Mouse (Mus musculus) megakaryocyte, embryonic 14.5 days (primary cell): ENCODE measurements at regions not wholly inside any gene's neighbourhood (a gene's known extent, or its start where the extent isn't known, plus 50 kb on each side); places are given as distances from the start of the nearest gene placed in this dataset.

Experiments used
- H3K27me3 ChIP-seq: replicated peaks from 2 replicates; pipeline ENCODE3; 2012; ENCODE audit warnings: inconsistent platforms
- H3K36me3 ChIP-seq: replicated peaks from 2 replicates; pipeline ENCODE3; 2012; ENCODE audit warnings: low read length, inconsistent platforms, mixed read lengths
- H3K4me1 ChIP-seq: 2 replicates; pipeline ENCODE4 v1.6.1; 2012; ENCODE audit warnings: inconsistent platforms
- H3K4me3 ChIP-seq: replicated peaks from 2 replicates; pipeline ENCODE3; 2012; ENCODE audit warnings: moderate library complexity, mild to moderate bottlenecking, inconsistent platforms
- H3K9me3 ChIP-seq: 2 replicates; pipeline ENCODE4 v1.6.1; 2012; ENCODE audit warnings: inconsistent platforms
- FLI1 ChIP-seq: IDR thresholded peaks from 2 replicates; pipeline ENCODE4 v1.6.1; 2012; ENCODE audit warnings: low read length, inconsistent platforms, mixed read lengths
- GATA1 ChIP-seq: IDR thresholded peaks from 3 replicates; pipeline ENCODE4 v1.6.1; 2012; ENCODE audit warnings: mixed read lengths, low read length, inconsistent platforms, borderline replicate concordance

GRCm38 (mm10) chr17:62297393-62298060 is 583.6 kb downstream of the Efna5 start:
- H3K27me3 ChIP-seq = no peaks in the 10 kb centered on the region
- no peaks in the 10 kb centered on the region for H3K36me3 ChIP-seq
- no peaks in the 10 kb centered on the region for H3K9me3 ChIP-seq
- TF ChIP-seq GATA1 (no peak), FLI1 (no peak)
- no peak overlapping the region for H3K4me3 ChIP-seq
- no peaks in the 10 kb centered on the region for H3K4me1 ChIP-seq

GRCm38 (mm10) chr17:62295412-62295811 is 585.7 kb downstream of the Efna5 start:
- Histone ChIP-seq H3K27me3 (no peaks in the 10 kb centered on the region), H3K36me3 (no peaks in the 10 kb centered on the region), H3K4me1 (no peaks in the 10 kb centered on the region), H3K9me3 (no peaks in the 10 kb centered on the region), H3K4me3 (no peak overlapping the region)
- TF ChIP-seq GATA1 (no peak), FLI1 (no peak)

- no peak for TF ChIP-seq GATA1
- TF ChIP-seq FLI1 = no peak
- Histone ChIP-seq H3K4me1 (no peaks in the 10 kb centered on the region), H3K9me3 (no peaks in the 10 kb centered on the region), H3K4me3 (no peak overlapping the region), H3K27me3 (no peaks in the 10 kb centered on the region), H3K36me3 (no peaks in the 10 kb centered on the region)
These were observed 588.4 kb downstream of the Efna5 start for GRCm38 (mm10) chr17:62292703-62293102.

GRCm38 (mm10) chr17:62287666-62288065 is 593.5 kb downstream of the Efna5 start:
- Histone ChIP-seq H3K36me3 (no peaks in the 10 kb centered on the region), H3K4me1 (no peaks in the 10 kb centered on the region), H3K27me3 (no peaks in the 10 kb centered on the region), H3K4me3 (no peak overlapping the region), H3K9me3 (no peaks in the 10 kb centered on the region)
- TF ChIP-seq FLI1 = no peak
- no peak for TF ChIP-seq GATA1

- TF ChIP-seq GATA1 (no peak), FLI1 (no peak)
- no peaks in the 10 kb centered on the region for H3K36me3 ChIP-seq
- no peak overlapping the region for H3K4me3 ChIP-seq
- no peaks in the 10 kb centered on the region for H3K9me3 ChIP-seq
- no peaks in the 10 kb centered on the region for H3K4me1 ChIP-seq
- no peaks in the 10 kb centered on the region for H3K27me3 ChIP-seq
These were observed 594.0 kb downstream of the Efna5 start for GRCm38 (mm10) chr17:62287127-62287526.

GRCm38 (mm10) chr17:62286086-62287080 is 594.7 kb downstream of the Efna5 start:
- no peak overlapping the region for H3K4me3 ChIP-seq
- no peaks in the 10 kb centered on the region for H3K36me3 ChIP-seq
- no peaks in the 10 kb centered on the region for H3K27me3 ChIP-seq
- H3K4me1 ChIP-seq = no peaks in the 10 kb centered on the region
- H3K9me3 ChIP-seq = no peaks in the 10 kb centered on the region
- TF ChIP-seq FLI1 = no peak
- no peak for TF ChIP-seq GATA1

GRCm38 (mm10) chr17:62280201-62280600 is 600.9 kb downstream of the Efna5 start:
- H3K27me3 ChIP-seq = no peaks in the 10 kb centered on the region
- H3K36me3 ChIP-seq = no peaks in the 10 kb centered on the region
- H3K4me1 ChIP-seq = no peaks in the 10 kb centered on the region
- TF ChIP-seq GATA1 (no peak), FLI1 (no peak)
- no peak overlapping the region for H3K4me3 ChIP-seq
- H3K9me3 ChIP-seq = peaks cover 5% of the 10 kb centered on the region; the same call in 1 of the 2 replicates

- H3K4me1 ChIP-seq = no peaks in the 10 kb centered on the region
- H3K27me3 ChIP-seq = no peaks in the 10 kb centered on the region
- no peak overlapping the region for H3K4me3 ChIP-seq
- TF ChIP-seq GATA1 (no peak), FLI1 (no peak)
- H3K9me3 ChIP-seq = no peaks in the 10 kb centered on the region
- no peaks in the 10 kb centered on the region for H3K36me3 ChIP-seq
These were observed 609.7 kb downstream of the Efna5 start for GRCm38 (mm10) chr17:62271399-62271798.

GRCm38 (mm10) chr17:62269279-62269678 is 611.8 kb downstream of the Efna5 start:
- TF ChIP-seq GATA1 (no peak), FLI1 (no peak)
- H3K9me3 ChIP-seq = no peaks in the 10 kb centered on the region
- no peaks in the 10 kb centered on the region for H3K4me1 ChIP-seq
- H3K4me3 ChIP-seq = no peak overlapping the region
- H3K27me3 ChIP-seq = no peaks in the 10 kb centered on the region
- H3K36me3 ChIP-seq = no peaks in the 10 kb centered on the region

GRCm38 (mm10) chr17:62253448-62253847 is 627.7 kb downstream of the Efna5 start:
- Histone ChIP-seq H3K27me3 (no peaks in the 10 kb centered on the region), H3K36me3 (no peaks in the 10 kb centered on the region), H3K4me3 (no peak overlapping the region), H3K9me3 (no peaks in the 10 kb centered on the region), H3K4me1 (no peaks in the 10 kb centered on the region)
- TF ChIP-seq GATA1 (no peak), FLI1 (no peak)
